Mouse (Mus musculus): ENCODE results near the gene Polr1d. TPM values are rescaled to one million over a fixed set of nuclear protein-coding genes. Genes with fewer than 3 reads are reported as not detected.

Polr1d gene
- total and polyA plus RNA-seq, 3 experiments, result 24.2 to 74.8 (median 66.6) TPM

DNA sequence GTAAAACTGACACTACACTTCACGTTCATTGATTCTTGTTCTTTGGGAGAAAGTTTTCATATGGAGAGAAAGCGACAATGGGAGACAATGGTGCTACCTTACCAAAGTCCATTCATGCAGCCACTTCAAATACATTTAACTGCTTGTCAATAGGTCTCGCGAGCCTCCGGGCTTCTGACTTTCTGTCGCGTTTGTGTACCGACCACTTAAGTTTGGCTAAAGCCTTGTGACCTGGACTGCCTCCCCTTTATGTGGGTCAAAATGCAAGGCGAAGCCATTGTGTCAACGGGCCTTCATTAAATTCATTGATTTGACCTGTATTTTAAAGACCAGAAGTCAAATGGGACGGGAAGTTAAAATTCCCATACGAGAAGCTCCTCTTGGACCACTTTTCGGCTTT, 59.1 kb downstream of the Polr1d start:
- peaks cover 1% of the 10 kb centered on the region; the same call in 1 of the 2 replicates for H3K27me3 ChIP-seq (ENCODE audit: control insufficient read depth, insufficient read depth, low read length)
- intact Hi-C loops (cut with DNase I), result no loop called here
- no peak overlapping the region for H3K27ac ChIP-seq
- no peak for DNase-seq
- H3K9ac ChIP-seq (ENCODE audit: low read depth, low read length), result no peak overlapping the region
- no peak overlapping the region for H3K4me3 ChIP-seq
- H3K79me2 ChIP-seq (replicated peaks; ENCODE audit: control insufficient read depth, insufficient read depth, low read length), result no peaks in the 10 kb centered on the region
- no peaks in the 10 kb centered on the region for H3K36me3 ChIP-seq (ENCODE audit: control insufficient read depth, insufficient read depth, low read length)
- no peaks in the 10 kb centered on the region for H3K4me1 ChIP-seq (ENCODE audit: control insufficient read depth, insufficient read depth, low read length)
- WGBS, result 77% methylated on average over 13 of the region's 13 CpGs
- TF ChIP-seq POLR2A (IDR thresholded peaks at IDR 0.05; ENCODE audit: insufficient read depth, low read depth, low read length) (no peak), EP300 (IDR thresholded peaks at IDR 0.05; ENCODE audit: insufficient read depth, low read depth, low read length) (no peak), CTCF (IDR thresholded peaks at IDR 0.05) (no peak)

DNA sequence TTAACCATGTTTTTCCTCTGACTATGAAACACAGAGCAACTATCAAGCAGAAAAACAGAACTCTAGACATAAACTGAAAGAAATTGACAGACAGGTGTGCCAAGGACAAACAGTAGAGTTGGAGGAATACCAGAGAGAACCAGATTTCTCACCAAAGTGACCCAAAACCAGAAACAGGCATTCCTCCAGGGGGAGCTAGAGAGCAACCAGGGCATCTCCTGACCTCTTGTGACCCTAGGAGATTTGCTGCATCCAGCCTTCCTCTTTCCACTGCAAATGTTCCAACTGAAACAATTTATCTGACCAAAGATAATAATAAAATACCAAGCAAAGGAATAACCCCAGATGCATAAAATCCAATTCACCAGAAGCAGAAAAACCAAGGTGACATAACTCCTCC, 70.5 kb downstream of the Polr1d start:
- H3K4me1 ChIP-seq (ENCODE audit: control insufficient read depth, insufficient read depth, low read length), result no peaks in the 10 kb centered on the region
- intact Hi-C loops (cut with DNase I), result no loop called here
- DNase-seq, result no peak
- H3K9ac ChIP-seq (ENCODE audit: low read depth, low read length), result no peak overlapping the region
- H3K27me3 ChIP-seq (ENCODE audit: control insufficient read depth, insufficient read depth, low read length), result peaks cover 1% of the 10 kb centered on the region; the same call in 1 of the 2 replicates
- no peaks in the 10 kb centered on the region for H3K79me2 ChIP-seq (replicated peaks; ENCODE audit: control insufficient read depth, insufficient read depth, low read length)
- TF ChIP-seq POLR2A (IDR thresholded peaks at IDR 0.05; ENCODE audit: insufficient read depth, low read depth, low read length), result no peak
- peak; percentile 54 for TF ChIP-seq CTCF (IDR thresholded peaks at IDR 0.05)
- H3K36me3 ChIP-seq (ENCODE audit: control insufficient read depth, insufficient read depth, low read length), result no peaks in the 10 kb centered on the region
- H3K27ac ChIP-seq, result no peak overlapping the region
- no peak overlapping the region for H3K4me3 ChIP-seq

DNA sequence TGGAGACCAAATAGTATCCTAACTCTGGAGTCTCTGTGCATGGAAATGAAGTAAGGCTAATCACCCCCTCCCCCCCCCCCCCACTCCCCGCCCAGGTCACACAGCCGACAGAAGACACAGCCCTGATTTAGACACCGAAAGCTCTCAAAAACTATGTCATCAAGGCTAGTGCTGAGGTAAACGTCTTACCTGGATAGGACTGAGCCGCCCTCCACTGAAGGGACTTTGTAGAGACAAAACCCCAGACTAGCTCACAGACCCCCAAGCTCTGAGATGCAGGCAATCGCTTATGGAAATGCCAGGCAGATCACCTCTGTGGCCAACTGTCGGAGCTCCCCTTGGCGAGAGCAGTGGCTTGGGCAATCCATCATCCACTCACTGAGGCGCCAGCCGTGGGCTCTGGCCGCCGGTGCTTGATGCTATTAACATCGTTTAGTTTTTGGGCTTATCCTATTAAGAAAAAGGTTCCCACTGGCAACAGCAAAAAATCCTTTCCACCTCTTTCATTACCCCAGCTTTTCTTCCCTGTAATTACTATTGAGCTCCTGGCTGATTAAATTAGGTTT, 78.0 kb downstream of the Polr1d start:
- H3K79me2 ChIP-seq (replicated peaks; ENCODE audit: control insufficient read depth, insufficient read depth, low read length), result no peaks in the 10 kb centered on the region
- H3K36me3 ChIP-seq (ENCODE audit: control insufficient read depth, insufficient read depth, low read length), result no peaks in the 10 kb centered on the region
- no peak overlapping the region for H3K27ac ChIP-seq
- H3K9ac ChIP-seq (ENCODE audit: low read depth, low read length), result no peak overlapping the region
- intact Hi-C loops (cut with DNase I), result no loop called here
- H3K4me1 ChIP-seq (ENCODE audit: control insufficient read depth, insufficient read depth, low read length), result no peaks in the 10 kb centered on the region
- H3K4me3 ChIP-seq, result no peak overlapping the region
- no peak for DNase-seq
- H3K27me3 ChIP-seq (ENCODE audit: control insufficient read depth, insufficient read depth, low read length), result no peaks in the 10 kb centered on the region; the same call in 1 of the 2 replicates
- 24% methylated on average over 13 of the region's 13 CpGs for WGBS
- TF ChIP-seq EP300 (IDR thresholded peaks at IDR 0.05; ENCODE audit: insufficient read depth, low read depth, low read length) (no peak), CTCF (IDR thresholded peaks at IDR 0.05) (no peak), POLR2A (IDR thresholded peaks at IDR 0.05; ENCODE audit: insufficient read depth, low read depth, low read length) (no peak)

DNA sequence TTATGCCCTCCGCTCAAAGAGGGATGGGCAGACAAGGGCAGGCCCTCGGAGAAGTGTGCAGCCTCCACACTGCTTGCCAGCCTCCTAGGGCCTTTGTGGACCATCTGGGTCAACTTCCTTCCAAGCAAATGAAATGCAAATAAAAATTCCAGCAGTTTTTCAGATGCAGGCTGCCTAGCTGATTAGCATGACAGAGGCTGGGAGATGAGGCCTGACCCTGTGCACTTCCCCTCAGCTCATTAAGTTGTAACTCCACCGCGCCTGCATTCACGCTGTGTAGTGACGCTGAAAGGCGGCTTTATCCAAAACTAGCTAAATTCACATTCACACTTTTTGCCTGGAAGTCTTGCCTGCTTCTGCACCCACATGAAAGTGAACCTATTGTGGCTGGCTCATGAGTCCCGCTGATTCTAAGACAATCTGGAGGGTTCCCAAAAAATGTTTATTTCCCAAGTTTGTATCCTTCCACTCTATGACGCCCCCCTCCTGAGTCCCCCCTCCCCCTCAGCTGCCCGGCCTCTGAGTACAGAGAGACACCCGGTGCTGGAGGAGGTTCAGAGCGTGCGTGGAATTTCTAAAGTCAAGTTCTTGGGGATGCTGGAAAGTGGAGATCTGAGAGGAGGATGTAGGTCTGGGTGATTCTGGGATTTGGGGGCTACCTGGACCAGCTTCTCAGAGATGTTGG, 78.7 kb downstream of the Polr1d start:
- Histone ChIP-seq H3K4me1 (ENCODE audit: control insufficient read depth, insufficient read depth, low read length) (no peaks in the 10 kb centered on the region), H3K27ac (no peak overlapping the region), H3K27me3 (ENCODE audit: control insufficient read depth, insufficient read depth, low read length) (no peaks in the 10 kb centered on the region; the same call in 1 of the 2 replicates), H3K36me3 (ENCODE audit: control insufficient read depth, insufficient read depth, low read length) (no peaks in the 10 kb centered on the region), H3K79me2 (replicated peaks; ENCODE audit: control insufficient read depth, insufficient read depth, low read length) (no peaks in the 10 kb centered on the region), H3K9ac (ENCODE audit: low read depth, low read length) (no peak overlapping the region), H3K4me3 (no peak overlapping the region)
- WGBS, result 23% methylated on average over 13 of the region's 13 CpGs
- intact Hi-C loops (cut with DNase I), result no loop called here
- no peak for DNase-seq
- no peak for TF ChIP-seq CTCF (IDR thresholded peaks at IDR 0.05)

DNA sequence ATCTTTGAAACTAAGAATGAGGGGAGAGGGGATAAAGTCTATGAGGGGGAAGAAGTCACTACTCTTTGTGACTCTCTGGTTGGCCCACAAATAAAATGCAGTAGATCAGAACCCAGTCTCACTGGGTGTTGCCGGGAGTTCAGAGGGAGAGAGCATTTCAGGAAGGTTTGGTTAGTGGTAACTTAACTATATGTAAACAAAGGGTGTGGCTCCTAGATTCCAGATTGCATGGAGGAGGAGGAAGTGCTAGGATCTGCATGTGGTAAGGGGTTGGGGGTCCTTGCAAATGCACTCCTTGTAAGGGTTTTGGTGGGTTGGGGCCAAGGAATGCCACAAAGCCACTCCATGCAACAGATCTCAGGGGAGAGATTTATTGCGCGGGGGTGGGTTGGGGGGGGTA, 79.5 kb downstream of the Polr1d start:
- Histone ChIP-seq H3K27me3 (ENCODE audit: control insufficient read depth, insufficient read depth, low read length) (no peaks in the 10 kb centered on the region; the same call in 1 of the 2 replicates), H3K36me3 (ENCODE audit: control insufficient read depth, insufficient read depth, low read length) (no peaks in the 10 kb centered on the region), H3K79me2 (replicated peaks; ENCODE audit: control insufficient read depth, insufficient read depth, low read length) (no peaks in the 10 kb centered on the region), H3K4me3 (no peak overlapping the region), H3K4me1 (ENCODE audit: control insufficient read depth, insufficient read depth, low read length) (no peaks in the 10 kb centered on the region), H3K27ac (no peak overlapping the region), H3K9ac (ENCODE audit: low read depth, low read length) (no peak overlapping the region)
- intact Hi-C loops (cut with DNase I), result no loop called here
- DNase-seq, result no peak
- WGBS, result 36% methylated on average over 3 of the region's 3 CpGs
- TF ChIP-seq EP300 (IDR thresholded peaks at IDR 0.05; ENCODE audit: insufficient read depth, low read depth, low read length), result no peak
- no peak for TF ChIP-seq POLR2A (IDR thresholded peaks at IDR 0.05; ENCODE audit: insufficient read depth, low read depth, low read length)
- no peak for TF ChIP-seq CTCF (IDR thresholded peaks at IDR 0.05)

DNA sequence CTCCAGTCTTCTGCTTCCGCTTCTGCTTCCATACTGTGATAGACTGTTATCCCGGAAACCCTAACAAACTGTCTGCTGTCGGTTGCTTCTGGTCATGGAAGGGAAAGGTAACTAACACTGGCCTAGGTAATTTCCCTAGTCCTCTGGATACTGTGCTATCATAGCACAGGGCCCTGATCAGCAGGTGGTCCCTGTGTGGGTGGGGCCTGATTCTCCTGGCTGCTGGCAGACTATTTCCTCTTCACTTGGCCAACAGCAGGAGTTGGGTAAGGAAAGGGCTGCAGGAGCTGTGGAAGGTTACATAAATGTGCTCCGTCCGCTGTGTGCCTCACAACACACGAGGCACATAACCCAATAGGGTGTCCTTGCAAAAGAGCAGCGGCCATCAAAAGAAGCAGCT, 80.6 kb downstream of the Polr1d start:
- 63% methylated on average over 7 of the region's 7 CpGs for WGBS
- H3K4me3 ChIP-seq, result no peak overlapping the region
- TF ChIP-seq CTCF (IDR thresholded peaks at IDR 0.05) (no peak), POLR2A (IDR thresholded peaks at IDR 0.05; ENCODE audit: insufficient read depth, low read depth, low read length) (no peak), EP300 (IDR thresholded peaks at IDR 0.05; ENCODE audit: insufficient read depth, low read depth, low read length) (no peak)
- intact Hi-C loops (cut with DNase I), result no loop called here
- H3K27me3 ChIP-seq (ENCODE audit: control insufficient read depth, insufficient read depth, low read length), result no peaks in the 10 kb centered on the region; the same call in 1 of the 2 replicates
- H3K9ac ChIP-seq (ENCODE audit: low read depth, low read length), result no peak overlapping the region
- DNase-seq, result no peak
- H3K79me2 ChIP-seq (replicated peaks; ENCODE audit: control insufficient read depth, insufficient read depth, low read length), result no peaks in the 10 kb centered on the region
- no peaks in the 10 kb centered on the region for H3K36me3 ChIP-seq (ENCODE audit: control insufficient read depth, insufficient read depth, low read length)
- H3K4me1 ChIP-seq (ENCODE audit: control insufficient read depth, insufficient read depth, low read length), result no peaks in the 10 kb centered on the region
- H3K27ac ChIP-seq, result no peak overlapping the region
